Mouse (Mus musculus) urinary bladder, postnatal 10 days (tissue): ENCODE measurements at regions not wholly inside any gene's neighbourhood (a gene's known extent, or its start where the extent isn't known, plus 50 kb on each side); places are given as distances from the start of the nearest gene placed in this dataset.
"Not testable (repeated sequence)": the region's sequence is repeated elsewhere in the genome, so short reads cannot be mapped to it uniquely, and the experiment has no call there.

Experiments used
- DNase-seq: peaks from one replicate; pipeline ENCODE4 v3.0.0; 2022; ENCODE audit warnings: low spot score

GRCm38 (mm10) chr15:60333573-60334306 lies 317.3 kb upstream of the 4933412E24Rik start:
- no peak for DNase-seq

GRCm38 (mm10) chr15:60317577-60317976 lies 301.2 kb upstream of the 4933412E24Rik start:
- no peak for DNase-seq

DNA sequence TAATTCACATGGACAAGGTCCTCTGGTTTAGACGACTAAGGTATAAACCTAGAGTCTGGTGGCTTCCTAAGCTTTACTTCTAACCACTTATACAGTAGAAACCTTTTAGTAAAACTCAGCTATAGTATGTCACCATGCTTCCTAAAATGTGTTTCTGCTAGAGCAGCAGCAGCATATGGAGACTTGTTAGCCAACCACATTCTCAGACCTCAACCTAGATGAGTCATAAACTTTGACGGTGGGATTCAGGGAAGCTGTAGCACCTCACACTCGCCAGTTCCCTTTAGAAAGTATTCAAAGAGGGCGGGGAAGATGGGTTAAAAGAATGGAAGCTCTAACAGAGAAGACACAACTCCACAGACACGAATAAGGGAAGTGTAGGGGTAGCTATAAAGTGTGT lies 298.8 kb upstream of the 4933412E24Rik start:
- no peak for DNase-seq

- DNase-seq: no peak
Measured at GRCm38 (mm10) chr15:60309909-60310308, 293.5 kb upstream of the 4933412E24Rik start.

DNA sequence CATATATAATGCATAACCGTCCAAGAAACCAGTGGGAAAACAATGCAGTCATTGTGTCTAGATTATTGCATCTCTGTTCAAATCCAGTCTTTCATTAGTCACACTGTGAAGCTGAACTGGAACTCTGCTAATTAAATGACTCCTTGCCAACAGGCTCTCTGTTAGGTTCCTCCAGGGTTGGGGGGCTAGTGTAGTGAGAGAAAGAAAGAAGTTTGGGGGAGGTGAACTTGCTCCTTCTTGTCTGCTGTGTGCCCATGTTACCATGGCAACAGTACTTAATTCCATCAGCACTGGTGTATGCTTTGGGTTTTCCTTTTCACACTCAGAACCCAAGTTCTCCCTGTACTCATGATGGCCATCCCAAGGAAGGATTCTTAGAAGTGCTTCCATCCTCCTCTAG lies 292.6 kb upstream of the 4933412E24Rik start:
- no peak for DNase-seq

DNA sequence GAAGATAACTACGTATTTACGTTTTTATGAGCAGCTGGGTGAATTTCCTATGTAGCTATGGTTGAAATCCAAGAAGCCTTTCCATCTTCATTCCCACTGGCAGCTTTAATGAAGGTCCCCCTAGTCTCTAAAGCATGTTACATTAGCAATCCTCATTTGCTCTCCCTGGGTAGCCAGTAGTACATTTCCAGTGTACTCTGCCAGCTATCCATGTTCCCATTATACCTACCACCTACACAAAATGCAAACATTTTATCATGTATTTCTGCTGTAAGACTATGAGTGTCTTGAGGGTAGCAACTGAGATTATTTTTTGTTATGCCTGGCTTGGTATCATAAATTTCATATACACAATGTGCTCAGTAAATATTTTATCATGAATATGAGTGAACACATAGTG lies 291.7 kb upstream of the 4933412E24Rik start:
- no peak for DNase-seq

DNA sequence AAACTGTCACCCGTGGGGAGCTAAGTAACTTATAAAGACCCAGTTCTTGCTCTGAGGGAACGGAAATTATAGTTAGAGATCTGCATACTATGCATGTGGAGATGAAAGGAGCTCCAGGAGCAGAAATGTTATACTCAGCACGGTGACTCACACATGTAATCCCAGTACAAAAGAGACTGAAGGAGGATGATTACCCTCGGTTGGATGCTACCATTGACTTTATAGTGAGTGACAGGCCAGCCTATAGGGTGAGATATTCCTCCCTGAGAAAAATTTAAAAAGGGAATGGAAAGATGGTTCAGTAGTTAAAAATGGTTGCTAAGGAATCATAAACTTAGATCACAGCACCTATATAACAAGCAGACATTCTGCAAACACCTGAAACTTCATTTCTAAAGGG lies 287.1 kb upstream of the 4933412E24Rik start:
- no peak for DNase-seq

- no peak for DNase-seq
Measured at GRCm38 (mm10) chr15:60301939-60302338, 285.5 kb upstream of the 4933412E24Rik start.

GRCm38 (mm10) chr15:60285321-60285720 lies 268.9 kb upstream of the 4933412E24Rik start:
- no peak for DNase-seq

GRCm38 (mm10) chr15:60280378-60280777 lies 264.0 kb upstream of the 4933412E24Rik start:
- no peak for DNase-seq

DNA sequence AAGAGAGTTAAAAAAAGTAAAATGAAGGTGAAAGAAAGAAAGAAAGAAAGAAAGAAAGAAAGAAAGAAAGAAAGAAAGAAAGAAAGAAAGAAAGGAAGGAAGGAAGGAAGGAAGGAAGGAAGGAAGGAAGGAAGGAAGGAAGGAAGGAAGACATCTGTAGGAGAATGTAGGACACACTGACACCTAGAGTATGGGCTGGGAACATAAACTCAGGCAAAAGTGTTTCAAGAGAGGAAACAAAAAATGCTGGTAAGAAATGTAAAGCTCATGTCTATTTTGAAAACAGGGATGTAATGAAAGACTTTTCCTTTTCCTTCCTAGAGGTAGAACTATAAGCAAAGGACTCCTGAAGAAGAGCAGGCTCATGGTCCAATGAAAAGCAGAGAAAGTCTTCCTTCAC lies 237.2 kb upstream of the 4933412E24Rik start:
- DNase-seq: not testable (repeated sequence)

DNA sequence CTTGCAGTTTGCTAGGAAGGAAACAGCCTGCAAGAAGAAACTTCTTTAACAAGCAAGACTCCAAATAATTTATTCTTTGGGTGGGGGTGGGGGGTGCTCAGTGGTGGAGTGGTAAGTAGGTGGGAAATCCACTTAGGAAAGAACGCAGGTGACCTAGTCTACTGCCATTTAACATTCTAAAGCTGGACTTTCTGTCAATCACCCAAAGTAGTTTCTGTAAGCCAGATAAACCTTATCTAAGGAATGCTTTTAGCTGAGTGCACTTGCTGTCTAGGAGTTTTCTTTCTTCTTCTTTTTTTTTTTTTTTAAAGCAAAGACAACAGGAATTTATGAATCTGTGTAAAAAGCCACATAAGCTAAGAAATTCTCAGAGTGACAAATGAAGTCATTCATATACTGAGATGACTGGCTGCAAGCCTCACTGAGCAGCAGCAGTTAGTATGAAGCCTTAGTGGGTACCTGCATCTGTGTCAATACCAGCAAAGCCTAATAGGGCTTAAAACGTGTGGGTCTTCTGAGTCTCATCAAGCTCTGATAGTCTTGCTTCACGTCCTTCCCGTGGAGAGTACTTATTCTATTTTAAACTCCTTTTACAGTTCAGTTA lies 210.0 kb upstream of the 4933412E24Rik start:
- no peak for DNase-seq

- DNase-seq: no peak
Measured at GRCm38 (mm10) chr15:60195070-60195469, 178.7 kb upstream of the 4933412E24Rik start.

- DNase-seq: no peak
Measured at GRCm38 (mm10) chr15:60193157-60193556, 176.7 kb upstream of the 4933412E24Rik start.

GRCm38 (mm10) chr15:60187002-60187715 lies 170.7 kb upstream of the 4933412E24Rik start:
- DNase-seq: no peak

DNA sequence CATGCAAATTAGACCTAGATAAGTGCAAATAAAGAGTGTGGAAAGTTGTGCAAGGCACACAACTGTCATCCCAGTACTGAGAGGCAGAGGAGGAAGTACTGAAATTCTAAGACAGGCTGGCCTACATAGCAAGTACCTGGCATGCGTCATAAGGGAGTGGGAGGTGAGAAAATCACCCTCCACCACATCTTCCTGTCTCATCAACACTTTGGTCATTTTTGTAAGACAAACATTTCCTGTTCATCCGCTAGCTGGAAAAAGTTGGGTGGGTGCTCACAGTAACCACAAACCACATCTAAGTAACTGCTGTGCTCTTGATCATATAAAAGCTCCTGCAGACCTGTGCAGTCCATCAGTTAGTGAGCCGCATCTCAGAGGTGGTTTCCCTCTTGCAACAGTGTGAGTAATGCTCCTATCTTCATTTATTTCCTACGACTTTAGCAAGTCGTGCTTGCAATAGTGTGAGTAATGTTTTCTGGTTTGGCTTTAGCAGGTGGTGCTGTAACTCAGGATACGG lies 125.2 kb upstream of the 4933412E24Rik start:
- no peak for DNase-seq

- no peak for DNase-seq
Measured at GRCm38 (mm10) chr15:60136671-60137070, 120.3 kb upstream of the 4933412E24Rik start.

GRCm38 (mm10) chr15:60134515-60134914 lies 118.1 kb upstream of the 4933412E24Rik start:
- no peak for DNase-seq

- no peak for DNase-seq
Measured at GRCm38 (mm10) chr15:60132701-60133100, 116.3 kb upstream of the 4933412E24Rik start.

- no peak for DNase-seq
Measured at GRCm38 (mm10) chr15:60124461-60124860, 108.0 kb upstream of the 4933412E24Rik start.

DNA sequence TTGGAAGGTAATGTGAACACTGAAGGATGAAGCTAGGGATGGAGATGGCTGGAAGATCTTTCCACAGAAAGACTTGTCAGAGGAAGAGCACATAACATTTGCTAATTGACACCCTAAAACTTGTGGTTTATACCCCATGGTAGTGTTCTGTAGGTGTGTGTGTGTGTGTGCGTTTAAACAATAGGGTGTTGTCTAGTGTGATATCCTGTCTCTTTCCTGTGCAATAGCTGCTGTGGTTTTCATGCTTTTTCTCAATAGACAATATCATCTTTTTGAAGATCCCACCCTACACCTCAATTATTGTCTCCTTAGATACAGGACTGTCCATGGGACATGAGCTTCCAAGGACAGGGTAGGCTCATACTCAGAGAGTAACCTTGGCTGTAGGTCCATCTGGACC lies 103.5 kb upstream of the 4933412E24Rik start:
- no peak for DNase-seq

- no peak for DNase-seq
Measured at GRCm38 (mm10) chr15:60111885-60112284, 95.5 kb upstream of the 4933412E24Rik start.

DNA sequence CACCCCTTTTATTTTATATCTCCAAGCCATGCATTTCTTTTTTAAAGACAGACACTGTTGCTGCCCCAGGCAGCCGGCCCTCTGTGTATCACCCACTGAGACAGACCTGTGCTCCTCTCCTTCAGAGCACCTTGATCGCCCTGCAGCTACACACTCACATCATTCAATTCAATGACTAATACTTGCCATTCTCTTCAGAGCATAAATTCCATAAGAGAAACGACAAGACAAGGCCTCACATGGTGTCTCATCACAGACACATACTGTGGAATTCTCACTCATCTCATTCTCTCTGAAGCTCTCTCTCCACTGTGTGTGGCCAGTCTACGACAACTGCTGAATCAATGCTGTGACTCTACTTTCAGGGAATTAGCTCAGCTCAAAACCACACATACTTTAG lies 94.6 kb upstream of the 4933412E24Rik start:
- DNase-seq: no peak
